Mouse (Mus musculus) lung, adult 2 months (tissue): ENCODE measurements at regions not wholly inside any gene's neighbourhood (a gene's known extent, or its start where the extent isn't known, plus 50 kb on each side); places are given as distances from the start of the nearest gene placed in this dataset.

Experiments used
- CTCF ChIP-seq: fragments of 200-500 bp; IDR thresholded peaks from 2 replicates; pipeline ENCODE4 v1.5.1; 2011; ENCODE audit warnings: mild to moderate bottlenecking, low read length, control low read depth; ENCODE audit not compliant: insufficient read depth
- POLR2A ChIP-seq: fragments of 200-500 bp; IDR thresholded peaks from 2 replicates; pipeline ENCODE4 v1.6.1; 2011; ENCODE audit warnings: low read depth, mild to moderate bottlenecking, control low read depth, low read length, borderline replicate concordance; ENCODE audit errors: extremely low read depth

DNA sequence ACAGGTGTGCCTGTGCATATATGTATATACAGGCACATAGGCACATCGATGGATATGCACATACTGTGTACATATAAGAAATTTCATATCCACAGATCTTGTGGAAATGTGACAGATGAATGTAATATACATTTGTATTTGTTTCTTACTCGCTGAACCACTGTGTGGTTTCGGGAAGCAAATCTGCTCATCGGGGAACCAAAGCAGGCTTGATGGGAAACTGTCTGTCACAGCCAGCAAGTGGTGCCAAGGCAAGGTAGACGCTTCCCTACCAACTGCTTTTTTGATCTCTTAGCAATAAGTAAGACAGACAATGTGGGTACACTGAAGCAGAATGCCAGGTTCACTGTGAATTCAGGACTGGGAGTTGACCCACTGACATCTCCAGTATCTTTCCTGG, 80.3 kb upstream of the Sdk1 start:
- TF ChIP-seq CTCF (no peak), POLR2A (no peak)
